Mouse (Mus musculus) ES-Bruce4 (cell line): ENCODE results near the gene Plbd2. TPM values are rescaled to one million over a fixed set of nuclear protein-coding genes. Genes with fewer than 3 reads are reported as not detected.

Experiments
- H3K27ac ChIP-seq: 2 replicates; pipeline ENCODE4 v1.5.1; 2012; ENCODE audit warnings: low read length, inconsistent platforms; ENCODE audit not compliant: insufficient read depth
- H3K27me3 ChIP-seq: 2 replicates; pipeline ENCODE4 v1.6.1; 2012; ENCODE audit warnings: mild to moderate bottlenecking, low read length, inconsistent platforms; ENCODE audit not compliant: control insufficient read depth, poor library complexity, insufficient read depth, severe bottlenecking
- H3K36me3 ChIP-seq: 2 replicates; pipeline ENCODE4 v1.6.1; 2012; ENCODE audit warnings: inconsistent platforms, mild to moderate bottlenecking, low read length, moderate library complexity; ENCODE audit not compliant: control insufficient read depth, poor library complexity, insufficient read depth, severe bottlenecking
- H3K4me1 ChIP-seq: one replicate; pipeline ENCODE4 v1.8.1; 2011; ENCODE audit warnings: low read length; ENCODE audit not compliant: control insufficient read depth, insufficient read depth
- H3K4me3 ChIP-seq: 2 replicates; pipeline ENCODE4 v1.5.1; 2011; ENCODE audit warnings: low read depth, mild to moderate bottlenecking, low read length
- H3K9ac ChIP-seq: 2 replicates; pipeline ENCODE4 v1.6.1; 2012; ENCODE audit warnings: low read depth, mild to moderate bottlenecking, inconsistent platforms; ENCODE audit not compliant: poor library complexity, severe bottlenecking
- H3K9me3 ChIP-seq: replicated peaks from 2 replicates; pipeline ENCODE4 v1.6.1; 2012; ENCODE audit warnings: mild to moderate bottlenecking, low read length, inconsistent platforms; ENCODE audit not compliant: control insufficient read depth, poor library complexity, insufficient read depth, severe bottlenecking
- CTCF ChIP-seq: IDR thresholded peaks from one replicate; pipeline ENCODE4 v1.8.1; 2011; ENCODE audit warnings: low read depth, low read length
- EP300 ChIP-seq: IDR thresholded peaks from 2 replicates; pipeline ENCODE4 v1.6.1; 2011; ENCODE audit warnings: low read depth, low read length; ENCODE audit not compliant: insufficient read depth
- POLR2A ChIP-seq: IDR thresholded peaks from one replicate; pipeline ENCODE4 v1.8.1; 2011; ENCODE audit warnings: low read length; ENCODE audit not compliant: insufficient read depth
- polyA plus RNA-seq: library from polyadenylated mRNA; stranded (reverse); fragments of >200 nt; gene quantifications from 2 replicates; pipeline ENCODE4 v1.2.4, GENCODE M21; 2011; ENCODE audit warnings: low read depth; ENCODE audit not compliant: missing spikeins, insufficient read depth, insufficient read length

Plbd2 gene
- polyA plus RNA-seq, 1 experiment: 22.1 TPM

- Histone ChIP-seq H3K4me1 (peaks cover 6% of the 10 kb centered on the region), H3K27me3 (no peaks in the 10 kb centered on the region), H3K27ac (peak overlapping the region; percentile 34; the same call in 1 of the 2 replicates), H3K9me3 (no peaks in the 10 kb centered on the region), H3K4me3 (peak overlapping the region; percentile 14; the same call in 1 of the 2 replicates), H3K36me3 (no peaks in the 10 kb centered on the region), H3K9ac (no peak overlapping the region)
- TF ChIP-seq POLR2A: no peak
- TF ChIP-seq EP300: peak; percentile 77
Measured at GRCm38 (mm10) chr5:120490679-120491192, 12.7 kb downstream of the Plbd2 start.

GRCm38 (mm10) chr5:120487844-120488243 is 15.6 kb downstream of the Plbd2 start:
- H3K27me3 ChIP-seq: no peaks in the 10 kb centered on the region
- no peaks in the 10 kb centered on the region for H3K9me3 ChIP-seq
- peaks cover 6% of the 10 kb centered on the region for H3K4me1 ChIP-seq
- no peak overlapping the region for H3K27ac ChIP-seq
- no peak overlapping the region for H3K9ac ChIP-seq
- no peaks in the 10 kb centered on the region for H3K36me3 ChIP-seq
- no peak overlapping the region for H3K4me3 ChIP-seq
- TF ChIP-seq POLR2A (no peak), EP300 (no peak), CTCF (no peak)

GRCm38 (mm10) chr5:120483399-120483798 is 20.0 kb downstream of the Plbd2 start:
- no peak overlapping the region for H3K4me3 ChIP-seq
- no peaks in the 10 kb centered on the region for H3K9me3 ChIP-seq
- TF ChIP-seq EP300 (no peak), POLR2A (no peak), CTCF (no peak)
- no peaks in the 10 kb centered on the region for H3K27me3 ChIP-seq
- no peak overlapping the region for H3K27ac ChIP-seq
- no peak overlapping the region for H3K9ac ChIP-seq
- no peaks in the 10 kb centered on the region for H3K4me1 ChIP-seq
- no peaks in the 10 kb centered on the region for H3K36me3 ChIP-seq

GRCm38 (mm10) chr5:120481205-120481604 is 22.2 kb downstream of the Plbd2 start:
- H3K9me3 ChIP-seq: no peaks in the 10 kb centered on the region
- no peak for TF ChIP-seq EP300
- no peak for TF ChIP-seq POLR2A
- TF ChIP-seq CTCF: no peak
- no peaks in the 10 kb centered on the region for H3K4me1 ChIP-seq
- H3K27ac ChIP-seq: no peak overlapping the region
- no peak overlapping the region for H3K4me3 ChIP-seq
- H3K9ac ChIP-seq: no peak overlapping the region
- no peaks in the 10 kb centered on the region for H3K27me3 ChIP-seq
- H3K36me3 ChIP-seq: no peaks in the 10 kb centered on the region

- Histone ChIP-seq H3K36me3 (no peaks in the 10 kb centered on the region), H3K9ac (no peak overlapping the region), H3K27me3 (no peaks in the 10 kb centered on the region), H3K9me3 (no peaks in the 10 kb centered on the region), H3K4me3 (no peak overlapping the region), H3K27ac (no peak overlapping the region), H3K4me1 (no peaks in the 10 kb centered on the region)
- TF ChIP-seq POLR2A: no peak
- TF ChIP-seq CTCF: no peak
- TF ChIP-seq EP300: no peak
Measured at GRCm38 (mm10) chr5:120479538-120479937, 23.9 kb downstream of the Plbd2 start.

- H3K27ac ChIP-seq: no peak overlapping the region
- H3K27me3 ChIP-seq: no peaks in the 10 kb centered on the region
- no peak overlapping the region for H3K4me3 ChIP-seq
- TF ChIP-seq POLR2A (no peak), CTCF (no peak), EP300 (no peak)
- H3K9ac ChIP-seq: no peak overlapping the region
- no peaks in the 10 kb centered on the region for H3K36me3 ChIP-seq
- no peaks in the 10 kb centered on the region for H3K4me1 ChIP-seq
- no peaks in the 10 kb centered on the region for H3K9me3 ChIP-seq
Measured at GRCm38 (mm10) chr5:120477993-120478392, 25.4 kb downstream of the Plbd2 start.
